Mouse (Mus musculus): ENCODE results near the gene Tmem108.

Tmem108 gene

DNA sequence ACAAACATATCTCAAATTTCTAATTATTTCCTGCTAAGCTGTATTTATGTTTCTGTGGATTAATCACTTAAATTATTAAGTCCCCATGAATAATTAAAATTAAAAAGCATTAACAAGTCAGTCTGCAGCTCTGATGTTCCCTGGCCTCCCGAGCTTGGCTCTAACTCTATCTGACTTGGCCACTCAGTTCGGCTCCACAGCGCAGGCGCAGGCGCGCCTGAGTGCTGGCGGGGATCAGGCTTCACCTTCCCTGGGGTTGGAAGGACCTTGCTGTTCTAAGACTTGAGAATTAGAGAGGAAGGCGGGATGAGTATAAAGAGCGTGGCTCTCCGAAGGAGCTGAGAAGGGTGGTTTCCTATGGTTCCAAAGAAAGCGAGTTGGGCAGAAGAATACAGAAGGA lies 41.6 kb downstream of the Tmem108 start:
- peak; percentile 39 to 65 for DNase-seq

DNA sequence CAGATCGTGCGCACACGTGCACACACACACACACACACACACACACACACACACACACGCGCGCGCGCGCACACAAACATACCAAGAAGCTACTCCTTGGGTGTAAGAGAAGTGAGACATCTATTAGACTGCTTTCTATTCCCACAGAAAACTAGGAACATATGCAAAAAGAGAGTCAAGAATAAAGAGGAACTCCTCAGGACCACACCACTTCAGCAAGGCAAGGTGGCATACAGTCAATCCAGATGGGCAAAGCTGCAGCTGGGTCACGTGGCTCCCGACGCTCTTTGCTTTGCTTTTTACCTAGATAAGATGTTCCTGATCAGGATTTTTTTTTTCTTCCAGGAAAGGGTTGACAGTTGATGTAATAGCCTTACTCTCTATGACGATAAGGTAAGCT lies 45.6 kb downstream of the Tmem108 start:
- no peak for DNase-seq

DNA sequence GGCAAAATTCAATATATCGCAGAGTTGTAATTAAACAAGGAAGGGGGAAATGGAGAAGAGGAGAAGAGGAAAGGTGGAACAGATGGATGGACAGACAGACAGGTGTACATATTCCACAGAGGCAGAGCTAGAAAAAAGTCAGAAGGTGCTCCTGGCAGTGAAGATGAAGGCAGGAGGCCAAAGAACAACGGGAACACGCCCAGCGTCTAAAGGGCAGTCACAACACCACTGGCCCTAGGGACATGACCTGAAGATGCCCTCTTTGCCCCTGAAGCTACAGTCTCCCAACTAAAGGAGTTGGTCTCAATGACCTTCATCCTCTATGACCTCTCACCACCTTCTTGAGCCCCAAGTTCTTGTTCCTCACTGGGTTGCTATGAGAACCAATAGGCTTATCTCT lies 46.3 kb downstream of the Tmem108 start:
- DNase-seq = no peak

DNA sequence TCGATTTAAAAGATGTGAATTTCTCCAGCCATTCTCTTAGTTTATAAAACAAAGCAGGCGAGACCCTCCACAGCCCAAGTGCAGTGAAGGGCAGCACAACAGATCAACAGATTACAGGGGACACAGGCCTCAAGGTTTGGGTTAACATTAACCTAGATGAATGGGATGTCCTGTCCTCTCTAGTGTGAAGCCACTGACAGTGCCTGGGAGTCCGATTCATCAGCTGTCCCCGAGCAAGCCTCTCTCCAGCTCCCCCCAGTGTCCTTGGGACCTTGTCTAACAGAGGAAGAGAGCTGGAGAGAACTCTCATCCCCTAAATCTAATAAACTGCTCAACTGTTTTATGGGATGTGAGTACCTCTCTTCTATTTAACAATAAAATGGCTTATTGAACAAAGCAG lies 48.4 kb downstream of the Tmem108 start:
- DNase-seq = no peak

DNA sequence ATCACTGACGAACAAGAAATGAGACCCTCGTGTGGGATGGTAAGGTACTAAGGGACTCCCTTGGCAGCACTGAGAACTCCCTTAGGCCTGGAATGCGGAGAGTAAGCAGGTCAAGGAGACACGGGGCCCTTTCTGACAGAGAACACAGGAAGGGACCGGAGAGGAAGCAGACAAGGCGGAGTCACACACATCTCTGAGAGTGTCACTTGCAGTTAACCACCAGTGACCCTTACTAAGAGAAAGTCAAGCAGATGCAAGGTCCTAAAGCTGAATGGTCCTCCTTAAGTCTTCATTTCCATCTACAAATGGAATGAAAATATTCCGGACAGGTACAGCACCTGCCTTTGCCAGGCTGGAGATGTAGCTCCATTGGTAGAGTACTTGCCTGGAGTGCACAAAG lies 48.9 kb downstream of the Tmem108 start:
- no peak for DNase-seq

DNA sequence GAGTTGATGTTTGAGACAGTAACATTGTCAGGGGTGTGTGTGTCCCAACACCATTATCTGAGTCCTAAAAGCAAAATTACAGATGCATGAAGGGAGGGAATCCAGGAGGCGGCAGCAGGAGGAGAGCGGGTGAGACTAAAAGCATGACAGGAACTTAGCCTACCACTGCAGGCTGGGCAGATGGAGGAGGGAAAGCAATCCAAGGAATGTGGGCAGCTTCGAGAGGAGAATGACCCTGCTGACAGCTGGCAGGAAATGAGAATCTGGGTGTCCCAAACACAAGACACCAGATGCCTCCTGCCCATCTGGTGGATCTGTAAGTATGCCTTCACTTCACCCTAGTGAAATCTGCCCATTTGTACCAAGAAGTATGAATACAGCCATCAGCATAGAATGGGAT lies 51.9 kb downstream of the Tmem108 start:
- peak; percentile 36 to 61 for DNase-seq

DNA sequence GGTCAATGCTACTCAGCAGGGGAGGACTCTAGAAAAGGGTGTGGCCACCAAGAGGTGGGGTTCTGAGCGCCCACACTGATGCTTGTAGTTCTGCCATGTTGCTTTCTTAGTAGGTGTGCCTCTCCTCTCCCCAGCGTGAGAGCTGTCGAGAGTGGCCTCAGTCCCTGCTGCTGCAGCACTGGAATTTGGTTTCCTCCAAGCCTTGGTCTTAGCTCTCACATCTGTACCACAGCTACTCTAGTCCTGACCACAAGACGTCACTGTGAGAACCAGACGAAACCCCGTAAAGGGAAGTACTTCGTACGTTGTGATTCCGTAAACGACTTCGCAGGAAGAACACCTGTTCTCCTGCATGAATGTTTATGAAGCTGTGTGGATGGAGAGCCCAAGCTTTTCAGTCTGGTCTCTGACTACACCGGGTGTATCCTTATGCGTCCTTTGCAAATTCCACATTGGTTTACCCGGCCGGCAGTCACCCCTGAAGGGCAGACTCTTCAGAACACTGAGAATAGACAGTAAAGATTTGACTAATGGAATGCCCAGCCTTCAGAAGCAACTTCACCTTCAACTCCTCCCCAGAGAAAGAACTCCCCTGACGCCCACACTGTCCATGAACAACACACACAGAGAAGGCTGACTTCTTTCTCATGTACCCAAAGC lies 53.0 kb downstream of the Tmem108 start:
- no peak for DNase-seq

DNA sequence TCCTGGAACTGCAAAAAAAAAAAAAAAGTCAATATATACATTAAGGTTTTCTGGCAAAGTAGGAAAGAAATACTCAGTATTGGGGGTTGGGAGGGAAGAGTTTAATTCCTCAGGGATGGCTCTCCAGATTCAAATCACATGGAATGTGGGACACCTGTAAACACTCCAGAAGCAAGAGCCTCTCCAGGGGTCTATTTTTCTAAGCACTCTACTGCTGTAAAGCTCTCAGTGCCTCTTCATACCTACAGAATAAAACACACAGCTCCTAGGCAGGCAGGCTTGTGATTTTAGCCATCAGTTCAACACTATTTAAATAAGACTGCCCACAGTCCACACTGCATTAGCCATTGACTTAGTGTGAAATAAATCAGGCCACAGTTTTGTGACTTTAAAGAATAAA lies 53.8 kb downstream of the Tmem108 start:
- no peak for DNase-seq

DNA sequence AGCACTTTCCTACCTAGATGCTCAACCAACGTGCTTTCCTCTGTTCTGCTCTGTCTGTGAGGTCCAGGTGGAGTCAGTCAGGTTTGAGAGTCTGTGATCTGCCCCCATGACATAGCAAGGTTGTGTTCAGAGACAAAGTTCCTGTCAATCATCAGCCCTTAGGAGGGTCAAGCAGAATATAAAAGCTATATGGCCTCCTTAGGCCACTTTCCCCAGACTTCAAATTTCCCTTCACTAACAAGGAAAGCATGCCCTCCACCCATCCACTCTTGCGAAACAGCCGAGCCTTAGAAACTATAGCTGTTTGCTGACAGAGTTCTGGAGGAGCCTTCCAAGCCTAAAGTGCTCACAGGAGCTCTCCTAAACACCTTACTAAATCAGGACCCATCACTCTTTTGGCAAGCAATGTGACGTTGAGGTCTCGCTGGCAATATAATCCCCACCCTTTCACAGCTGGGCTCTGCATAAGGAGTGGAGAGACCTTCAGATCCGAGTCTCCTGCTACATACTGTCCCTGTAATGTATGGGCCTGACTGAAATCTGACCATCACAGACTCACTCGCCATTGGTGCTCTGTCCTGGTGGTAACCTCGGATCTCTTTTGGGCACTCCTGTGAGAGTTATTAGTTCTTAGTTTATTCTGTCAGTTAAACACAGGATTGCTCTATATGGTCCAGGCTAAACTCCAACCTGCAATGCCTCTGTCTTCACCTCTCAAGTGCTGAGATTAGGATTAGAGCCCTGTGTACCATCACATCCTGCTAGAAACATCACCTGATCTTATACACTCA lies 54.4 kb downstream of the Tmem108 start:
- DNase-seq = no peak

DNA sequence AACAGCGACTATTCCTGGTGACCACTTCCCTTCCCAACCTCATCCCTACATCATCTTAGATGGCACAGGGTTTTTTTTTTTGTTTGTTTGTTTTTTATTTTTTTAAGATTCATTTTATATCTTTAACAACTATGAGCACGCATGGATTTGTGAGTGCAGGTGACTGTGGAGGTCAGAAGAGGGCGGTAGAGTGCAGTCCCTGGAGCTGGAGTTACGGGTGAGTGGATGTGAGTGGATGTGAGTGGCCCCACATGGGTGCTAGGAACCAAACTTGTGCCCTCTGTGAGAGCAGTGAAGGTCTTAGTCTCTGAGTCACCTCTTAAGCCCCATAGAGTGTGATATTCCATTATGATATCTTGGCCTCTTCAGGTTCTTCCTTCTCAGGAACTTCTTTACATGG lies 55.9 kb downstream of the Tmem108 start:
- no peak for DNase-seq

DNA sequence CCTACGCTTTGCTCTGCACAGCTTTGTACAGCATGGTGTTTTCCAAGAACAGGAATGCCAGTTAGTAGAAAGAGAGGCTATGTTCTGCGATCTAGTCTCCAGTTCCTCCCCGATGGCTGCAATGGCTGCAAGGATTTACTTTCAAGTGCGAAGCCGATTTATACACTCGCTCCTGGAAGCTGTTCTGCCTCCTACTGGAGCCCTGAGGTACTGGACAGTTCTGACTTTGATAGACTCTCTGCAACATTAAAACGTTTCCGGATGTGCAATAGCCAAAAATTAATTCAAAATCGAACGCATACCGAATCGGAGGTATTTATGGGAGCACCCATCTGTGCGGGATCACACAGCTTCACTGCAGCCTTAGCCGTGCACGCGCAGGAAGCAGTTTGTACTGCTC lies 58.6 kb downstream of the Tmem108 start:
- DNase-seq = no peak

DNA sequence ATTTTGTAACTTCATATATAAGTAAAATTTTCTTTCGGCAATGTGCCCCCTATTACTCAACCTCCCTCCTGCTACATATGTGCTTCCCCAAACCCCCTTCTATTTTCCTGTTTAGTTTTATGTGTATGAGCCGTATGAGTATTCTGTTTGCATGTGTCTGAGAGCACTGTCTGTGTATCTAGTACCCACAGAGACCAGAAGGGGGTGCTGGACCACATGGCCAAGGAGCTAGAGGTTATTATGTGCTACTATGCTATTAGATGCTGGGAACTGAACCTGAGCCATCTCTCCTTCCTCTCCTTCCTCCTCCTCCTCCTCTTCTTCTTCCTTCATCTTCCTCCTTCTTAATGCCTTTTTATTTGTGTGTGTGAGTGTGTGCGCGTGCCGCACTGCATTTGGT lies 59.2 kb downstream of the Tmem108 start:
- DNase-seq = peak in 1 of 2 experiments; percentile 12

DNA sequence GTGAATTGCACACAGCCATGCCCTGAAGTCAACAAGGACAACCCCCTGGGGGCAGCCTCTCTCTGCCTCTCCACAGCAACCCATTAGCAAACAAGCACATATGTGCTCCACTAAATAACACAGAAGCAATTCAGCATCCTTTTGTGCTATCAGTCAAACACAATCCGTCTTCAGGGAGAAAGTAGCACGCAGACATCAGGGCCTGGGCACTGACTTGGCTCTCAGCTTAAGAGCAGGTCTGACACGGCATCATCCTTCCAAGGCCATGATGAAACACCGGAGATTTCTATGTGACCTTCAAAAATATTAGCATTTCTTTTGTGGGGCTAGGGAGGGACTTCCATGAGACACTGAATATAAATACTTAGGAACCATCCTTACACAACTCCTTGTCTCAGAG lies 60.2 kb downstream of the Tmem108 start:
- DNase-seq = no peak

DNA sequence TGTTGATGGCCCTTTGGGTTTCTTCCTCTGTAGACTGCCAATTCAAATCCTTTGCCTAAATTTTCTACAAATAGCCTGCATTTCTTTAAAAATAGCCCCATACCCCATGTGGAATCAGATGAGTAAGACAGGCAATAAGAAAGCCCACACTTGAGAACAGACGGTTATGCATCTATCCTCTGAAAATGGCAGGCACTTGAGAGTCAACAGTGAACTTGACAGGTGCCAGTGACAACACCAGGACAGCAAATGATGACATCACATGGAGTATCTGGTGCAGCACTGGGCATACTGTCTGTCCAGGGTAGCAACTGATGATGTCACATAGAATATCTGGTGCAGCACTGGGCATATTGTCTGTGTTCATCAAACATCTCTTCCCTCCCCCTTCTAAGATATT lies 61.4 kb downstream of the Tmem108 start:
- no peak for DNase-seq

DNA sequence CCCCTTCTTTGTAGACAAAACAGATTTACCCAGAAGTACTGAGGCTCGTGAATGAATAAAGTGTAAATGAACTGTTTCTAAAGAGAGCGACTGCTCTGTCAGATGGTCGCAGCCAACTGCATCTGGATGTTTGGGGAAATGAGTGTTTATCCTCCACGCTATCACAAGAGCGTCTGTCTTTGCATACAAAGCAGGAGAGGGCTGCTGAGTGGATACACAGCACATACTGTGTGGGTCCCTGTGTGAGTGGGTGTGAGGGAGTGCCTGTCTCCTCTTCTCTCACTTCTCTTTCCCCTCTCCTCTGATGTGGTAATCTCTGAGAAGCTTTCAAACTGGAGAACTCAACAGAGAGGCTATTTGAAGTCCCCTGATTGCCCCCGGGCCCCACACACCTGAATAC lies 64.7 kb downstream of the Tmem108 start:
- no peak for DNase-seq

DNA sequence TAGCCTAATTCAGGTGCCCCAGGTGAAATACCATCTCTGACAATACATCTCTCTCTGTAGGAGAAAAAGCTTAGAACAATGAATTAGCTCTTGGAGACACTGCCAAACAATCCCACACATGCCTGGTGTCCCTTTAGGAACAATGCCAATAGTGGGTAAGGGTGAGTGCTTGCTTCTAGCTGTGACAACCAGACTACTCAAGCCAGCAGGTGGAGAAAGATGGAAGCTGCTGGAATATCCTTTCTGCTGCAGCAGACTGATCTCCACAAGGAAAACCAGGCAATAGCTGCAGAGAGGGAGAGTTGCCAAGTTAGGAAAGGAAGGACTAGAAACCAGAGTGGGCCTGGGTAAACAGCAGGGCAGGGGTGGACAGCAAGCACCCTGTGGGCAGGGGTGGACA lies 67.8 kb downstream of the Tmem108 start:
- peak in 1 of 2 experiments; percentile 32 for DNase-seq

DNA sequence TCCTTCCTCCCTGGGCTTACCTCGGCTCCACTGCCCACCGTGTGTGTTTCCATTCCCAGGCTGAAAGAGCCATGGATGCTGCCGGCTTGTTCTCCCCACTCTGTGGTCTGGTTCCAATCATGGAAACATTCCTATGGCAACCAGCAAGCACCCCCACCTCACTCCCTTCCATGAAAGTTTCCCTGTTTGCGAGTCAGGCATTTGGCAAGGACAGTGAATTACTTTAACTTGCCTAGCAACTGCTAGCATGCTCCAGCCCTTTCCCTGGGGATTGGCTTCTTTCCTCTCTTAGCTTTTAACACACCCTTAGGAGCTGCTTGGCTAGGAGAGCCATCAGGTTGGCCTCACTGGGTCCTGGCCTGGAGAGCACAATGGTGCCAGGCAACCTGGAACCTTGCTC lies 68.9 kb downstream of the Tmem108 start:
- DNase-seq = peak; percentile 17

DNA sequence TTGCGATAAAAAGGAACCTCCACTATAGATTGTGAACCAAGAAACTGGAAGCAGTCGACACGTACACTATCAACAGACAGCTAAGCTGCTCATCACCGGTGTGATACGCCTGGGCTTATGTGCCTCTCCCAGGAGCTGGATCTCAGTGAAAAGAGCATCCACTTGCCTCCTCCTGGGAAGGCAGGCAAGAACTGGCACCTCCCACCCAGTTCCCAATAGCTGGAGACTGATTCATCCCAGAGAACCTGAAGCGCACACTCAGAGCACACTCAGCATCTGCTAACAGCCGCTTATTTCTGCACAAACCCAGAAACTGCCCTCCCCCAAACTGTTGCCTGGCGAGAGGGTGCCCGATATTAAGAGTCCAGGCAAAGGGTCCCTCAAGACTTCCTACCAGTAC lies 69.8 kb downstream of the Tmem108 start:
- DNase-seq = no peak

DNA sequence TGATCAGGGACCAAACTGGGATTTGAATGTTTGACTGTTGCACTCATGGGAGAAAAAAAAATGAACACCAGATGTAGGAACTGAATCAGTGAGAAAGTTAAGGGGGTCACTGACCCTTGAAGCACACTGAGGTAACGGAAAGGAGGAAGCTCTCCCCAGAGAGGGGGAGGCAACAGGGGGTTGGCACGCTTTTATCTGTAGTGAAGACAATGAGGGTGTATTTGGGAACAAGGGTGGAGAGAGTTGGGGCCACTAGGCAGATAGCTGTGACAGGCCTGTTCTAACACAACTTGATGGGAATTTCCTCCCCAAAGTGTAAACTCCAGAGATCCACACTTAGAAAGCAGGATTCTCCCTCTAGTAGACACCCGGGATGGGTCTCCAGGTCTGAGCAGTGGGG lies 71.2 kb downstream of the Tmem108 start:
- DNase-seq = no peak

DNA sequence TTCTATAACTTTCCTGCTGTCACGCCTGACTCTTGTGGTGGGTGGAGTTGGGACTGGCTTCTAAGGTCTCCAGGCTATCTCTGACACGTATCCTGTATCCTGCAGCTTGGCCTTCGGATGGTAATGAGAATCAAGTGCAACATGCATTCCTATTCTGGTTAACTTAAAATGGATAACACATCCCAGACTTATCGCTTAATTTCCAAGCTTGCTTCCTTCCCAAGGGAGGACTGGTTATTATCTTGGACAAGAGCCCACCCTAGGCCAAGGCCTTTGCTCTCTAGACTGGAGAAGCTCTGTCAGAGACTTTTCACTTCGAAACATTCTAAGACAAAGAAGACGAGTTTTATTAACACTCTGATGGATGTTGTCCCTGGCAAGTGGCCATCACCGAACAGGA lies 71.9 kb downstream of the Tmem108 start:
- no peak for DNase-seq

DNA sequence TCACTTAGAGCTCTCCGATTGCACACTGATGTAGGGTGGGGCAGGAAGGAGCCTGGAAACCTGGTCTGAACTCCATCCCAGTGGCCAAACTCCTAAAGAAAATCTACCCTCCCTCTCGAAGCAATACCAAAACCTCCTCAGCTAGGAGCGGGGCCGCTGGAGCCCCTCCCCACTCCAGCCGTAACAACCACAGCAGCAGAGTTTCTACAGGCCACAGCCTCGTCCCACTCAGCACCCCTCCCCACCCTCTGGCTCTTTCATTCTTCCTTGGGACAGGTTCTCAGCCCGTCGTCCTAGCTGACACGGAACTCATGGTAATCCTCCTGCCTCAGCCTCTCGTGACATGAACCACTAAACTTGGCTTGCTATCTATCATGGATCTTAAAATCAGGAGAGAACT lies 72.6 kb downstream of the Tmem108 start:
- no peak for DNase-seq

DNA sequence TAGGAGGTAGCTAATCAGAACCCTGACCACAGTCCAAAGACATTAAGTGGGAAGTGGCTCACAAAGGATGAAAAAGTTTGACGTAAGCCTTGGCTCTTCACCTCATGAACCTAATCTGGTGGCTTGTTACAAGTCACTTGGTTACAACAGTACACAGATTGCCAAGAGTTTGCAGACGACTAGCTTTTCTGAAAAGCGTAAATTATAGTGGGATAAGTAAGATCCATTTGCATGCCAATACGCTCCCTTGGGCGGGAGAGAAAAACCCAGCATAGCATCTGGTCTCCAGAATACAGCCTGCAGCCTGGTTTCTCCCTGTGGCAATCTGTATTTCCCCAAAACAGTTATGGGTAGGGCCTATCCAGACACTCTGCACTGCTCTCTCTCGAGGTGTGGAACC lies 74.5 kb downstream of the Tmem108 start:
- DNase-seq = peak; percentile 14 to 52

DNA sequence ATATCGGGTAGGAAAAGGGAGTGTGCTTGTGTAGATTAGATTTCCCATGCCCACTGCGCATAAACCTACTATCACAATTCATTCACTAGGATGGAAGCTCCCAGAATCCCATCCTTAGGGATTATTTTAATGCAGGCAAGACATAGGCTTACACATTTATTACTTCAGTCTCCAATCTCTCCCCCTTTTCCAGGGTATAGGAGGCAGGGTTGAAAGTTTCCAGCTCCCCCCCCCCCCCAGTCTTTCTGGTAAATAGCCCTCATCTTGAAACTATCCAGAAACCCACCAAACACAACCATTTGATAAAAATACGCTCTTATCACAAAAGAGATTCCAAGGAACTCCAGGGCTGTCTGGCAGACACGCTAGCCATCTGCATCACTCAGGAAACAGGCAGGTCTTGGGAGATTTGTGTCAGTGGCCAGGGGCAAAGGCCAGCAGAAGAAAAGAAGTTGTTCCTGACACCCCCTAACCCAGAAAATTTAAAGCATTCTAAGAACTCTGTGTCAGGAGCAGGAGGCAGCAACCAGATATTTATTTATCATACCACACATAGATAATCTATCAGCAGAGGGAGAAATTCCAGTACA lies 79.8 kb downstream of the Tmem108 start:
- DNase-seq = no peak

DNA sequence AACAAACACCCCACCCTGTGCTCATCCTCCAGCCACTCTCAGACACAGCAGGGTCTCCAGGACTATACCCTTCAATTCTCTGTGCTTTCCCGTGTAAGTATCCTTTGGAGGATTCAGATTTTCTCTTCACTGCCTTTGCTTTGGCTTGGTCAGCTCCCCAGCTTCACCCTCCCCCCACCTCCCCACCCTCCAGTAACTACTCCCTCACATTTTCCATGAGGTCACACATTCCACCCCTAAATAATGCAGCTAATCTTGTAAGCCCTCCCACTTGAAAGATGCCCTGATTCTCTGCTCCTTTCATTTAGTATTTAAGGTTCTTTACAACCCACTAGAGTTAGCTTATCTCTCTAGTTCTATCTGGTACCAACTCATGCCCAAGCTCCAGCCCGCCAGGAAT lies 82.4 kb downstream of the Tmem108 start:
- DNase-seq = no peak

Measured in cerebellum, postnatal 10 days (tissue).